Mouse (Mus musculus): Measurements from ENCODE around the gene Tesk1.

- TF ChIP-seq TCF12 (IDR thresholded peaks at IDR 0.05; ENCODE audit: insufficient read depth, poor library complexity, severe bottlenecking), result no peak
- TF ChIP-seq POLR2A (IDR thresholded peaks at IDR 0.05; ENCODE audit: insufficient read length, low read depth), result no peak
- no peak for TF ChIP-seq POLR2AphosphoS2 (IDR thresholded peaks at IDR 0.05; ENCODE audit: insufficient read length, low read depth)
- TF ChIP-seq TCF3 (IDR thresholded peaks at IDR 0.05; ENCODE audit: insufficient read length, low read depth), result no peak
- no peak for TF ChIP-seq USF1 (IDR thresholded peaks at IDR 0.05; ENCODE audit: low read depth)
- TF ChIP-seq REST (IDR thresholded peaks at IDR 0.05; ENCODE audit: insufficient read depth, insufficient read length), result no peak
- no peak for TF ChIP-seq SRF (IDR thresholded peaks at IDR 0.05; ENCODE audit: control insufficient read depth, insufficient read length, low read depth)
- no peak for TF ChIP-seq MAX (IDR thresholded peaks at IDR 0.05; ENCODE audit: low read depth)
- no peak for TF ChIP-seq CEBPB (IDR thresholded peaks at IDR 0.05; ENCODE audit: insufficient read depth, poor library complexity, severe bottlenecking)
These were observed 24.2 kb downstream of the Tesk1 start for GRCm38 (mm10) chr4:43465935-43466334.

Measured in myocyte (in vitro differentiated cells).